Mouse (Mus musculus) CH12.LX (cell line): ENCODE results near the gene Mknk1.

ENCODE experiments used
- CHD2 ChIP-seq: IDR thresholded peaks from 2 replicates; pipeline ENCODE4 v1.6.1; 2011; ENCODE audit warnings: low read length, improper control_type of control experiment
- CTCF ChIP-seq, 2 experiments: IDR thresholded peaks in 1 of 2; conservative IDR thresholded peaks in 1 of 2; 2 replicates each; pipeline ENCODE4 v1.5.1; 2011 to 2012; ENCODE audit warnings: low read depth in 2 of 2, low read length in 2 of 2, improper control_type of control experiment in 1 of 2, inconsistent platforms in 1 of 2, mild to moderate bottlenecking in 1 of 2, moderate library complexity in 1 of 2
- EP300 ChIP-seq: IDR thresholded peaks from 2 replicates; pipeline ENCODE4 v1.6.1; 2011; ENCODE audit warnings: low read length, improper control_type of control experiment
- ETS1 ChIP-seq: conservative IDR thresholded peaks from 2 replicates; pipeline ENCODE4 v1.6.1; 2012; ENCODE audit warnings: low read depth, mild to moderate bottlenecking, inconsistent platforms, low read length, improper control_type of control experiment, moderate library complexity
- IRF4 ChIP-seq: IDR thresholded peaks from 2 replicates; pipeline ENCODE4 v1.6.1; 2014; ENCODE audit warnings: low read depth, mild to moderate bottlenecking, inconsistent platforms, low read length, improper control_type of control experiment
- MAX ChIP-seq: IDR thresholded peaks from 2 replicates; pipeline ENCODE4 v1.6.1; 2011; ENCODE audit warnings: low read length, improper control_type of control experiment
- MXI1 ChIP-seq: IDR thresholded peaks from 2 replicates; pipeline ENCODE4 v1.6.1; 2011; ENCODE audit warnings: mild to moderate bottlenecking, low read depth, low read length, improper control_type of control experiment
- MYC ChIP-seq: IDR thresholded peaks from 2 replicates; pipeline ENCODE4 v1.6.1; 2011; ENCODE audit warnings: low read depth, mild to moderate bottlenecking, improper control_type of control experiment, low read length
- NELFE ChIP-seq: IDR thresholded peaks from 2 replicates; pipeline ENCODE4 v1.6.1; 2011; ENCODE audit warnings: low read depth, low read length, improper control_type of control experiment
- POLR2A ChIP-seq: IDR thresholded peaks from 2 replicates; pipeline ENCODE4 v1.6.1; 2011; ENCODE audit warnings: low read depth, mild to moderate bottlenecking, improper control_type of control experiment, low read length
- TCF12 ChIP-seq: IDR thresholded peaks from 2 replicates; pipeline ENCODE4 v1.6.1; 2014; ENCODE audit warnings: low read depth, mild to moderate bottlenecking, inconsistent platforms, low read length, improper control_type of control experiment
- UBTF ChIP-seq: IDR thresholded peaks from 2 replicates; pipeline ENCODE4 v1.6.1; 2012; ENCODE audit warnings: low read depth, mild to moderate bottlenecking, inconsistent platforms, low read length, improper control_type of control experiment, moderate library complexity
- USF2 ChIP-seq: conservative IDR thresholded peaks from 2 replicates; pipeline ENCODE4 v1.6.1; 2011; ENCODE audit warnings: low read depth, low read length, improper control_type of control experiment

GRCm38 (mm10) chr4:115830491-115830890 lies 8.5 kb upstream of the Mknk1 start:
- TF ChIP-seq POLR2A (no peak), ETS1 (no peak), USF2 (no peak), CTCF (conservative IDR thresholded peaks at IDR 0.05 in 1 of 2, IDR thresholded peaks at IDR 0.05 in 1 of 2; ENCODE audit: low read depth in 2 of 2, low read length in 2 of 2) (no peak), TCF12 (no peak), MAX (no peak), EP300 (no peak), IRF4 (no peak), NELFE (no peak), CHD2 (no peak), UBTF (no peak), MXI1 (no peak), MYC (no peak)
